Mouse (Mus musculus) embryonic facial prominence, embryonic 14.5 days (tissue): ENCODE results near the gene Ifrd2. TPM values are rescaled to one million over a fixed set of nuclear protein-coding genes. Genes with fewer than 3 reads are reported as not detected.

Source experiments
- ATAC-seq: fragments of 200-750 bp; cut with Nextera tagmentation; 2 replicates; pipeline ENCODE4 v1.8.0; 2017; ENCODE audit warnings: low read depth, moderate number of reproducible peaks, moderate TSS enrichment
- DNase-seq: peaks from one replicate; pipeline ENCODE4 v3.0.0-alpha.2; 2015; ENCODE audit warnings: low spot score
- H3K27ac ChIP-seq: fragments of 300-500 bp; sonication (generic); replicated peaks from 2 replicates; pipeline ENCODE4 v1.5.1; 2014; ENCODE audit warnings: low read depth, mild to moderate bottlenecking, low read length, moderate library complexity
- H3K27me3 ChIP-seq: fragments of 300-500 bp; sonication (generic); replicated peaks from 2 replicates; pipeline ENCODE4 v1.6.1; 2014; ENCODE audit warnings: low read length; ENCODE audit not compliant: control insufficient read depth, insufficient read depth
- H3K36me3 ChIP-seq: fragments of 300-500 bp; sonication (generic); 2 replicates; pipeline ENCODE4 v1.6.1; 2014; ENCODE audit warnings: low read length, mixed read lengths; ENCODE audit not compliant: control insufficient read depth, insufficient read depth
- H3K4me1 ChIP-seq: fragments of 300-500 bp; sonication (generic); 2 replicates; pipeline ENCODE4 v1.6.1; 2014; ENCODE audit warnings: antibody characterized with exemption, low read length; ENCODE audit not compliant: control insufficient read depth, insufficient read depth
- H3K4me2 ChIP-seq: fragments of 300-500 bp; sonication (generic); 2 replicates; pipeline ENCODE4 v1.6.1; 2014; ENCODE audit warnings: low read depth, mild to moderate bottlenecking, low read length, moderate library complexity, mixed read lengths
- H3K4me3 ChIP-seq: fragments of 300-500 bp; sonication (generic); 2 replicates; pipeline ENCODE4 v1.5.1; 2014; ENCODE audit warnings: low read depth, mild to moderate bottlenecking, low read length
- H3K9ac ChIP-seq: fragments of 300-500 bp; sonication (generic); 2 replicates; pipeline ENCODE4 v1.6.1; 2014; ENCODE audit warnings: low read depth, mild to moderate bottlenecking, low read length, moderate library complexity, mixed read lengths
- H3K9me3 ChIP-seq: fragments of 300-500 bp; sonication (generic); 2 replicates; pipeline ENCODE4 v1.6.1; 2016; ENCODE audit warnings: low read length; ENCODE audit not compliant: control insufficient read depth
- WGBS: fragments of 180-500 bp; shearing (Covaris S2); extraction: QIAGEN DNeasy Blood & Tissue Kit; methylation state at CpG from one replicate; pipeline ENCODE4 v1.1.7; 2014; 5-methylcytosine and 5-hydroxymethylcytosine counted together
- polyA plus RNA-seq: library from polyadenylated mRNA; unstranded; fragments of >200 nt; fragmentation: Nextera tagmentation; extraction: Ambion mirVana; gene quantifications from 2 replicates; pipeline ENCODE4 v1.2.1, GENCODE M21; 2014

Ifrd2 gene
- polyA plus RNA-seq, 1 experiment from 2014 or later: 46.7 TPM

GRCm38 (mm10) chr9:107542721-107543120 lies 44.7 kb upstream of the Ifrd2 start:
- H3K4me1 ChIP-seq: peaks cover 23% of the 10 kb centered on the region
- H3K27ac ChIP-seq: no peak overlapping the region
- H3K9me3 ChIP-seq: no peaks in the 10 kb centered on the region
- ATAC-seq (no peak), DNase-seq (no peak)
- no peaks in the 10 kb centered on the region for H3K27me3 ChIP-seq
- WGBS: 40% methylated on average over 8 of the region's 8 CpGs
- H3K4me3 ChIP-seq: peak overlapping the region; percentile 71
- H3K4me2 ChIP-seq: peak overlapping the region; percentile 92
- H3K36me3 ChIP-seq: peaks cover 42% of the 10 kb centered on the region
- H3K9ac ChIP-seq: peak overlapping the region; percentile 72

DNA sequence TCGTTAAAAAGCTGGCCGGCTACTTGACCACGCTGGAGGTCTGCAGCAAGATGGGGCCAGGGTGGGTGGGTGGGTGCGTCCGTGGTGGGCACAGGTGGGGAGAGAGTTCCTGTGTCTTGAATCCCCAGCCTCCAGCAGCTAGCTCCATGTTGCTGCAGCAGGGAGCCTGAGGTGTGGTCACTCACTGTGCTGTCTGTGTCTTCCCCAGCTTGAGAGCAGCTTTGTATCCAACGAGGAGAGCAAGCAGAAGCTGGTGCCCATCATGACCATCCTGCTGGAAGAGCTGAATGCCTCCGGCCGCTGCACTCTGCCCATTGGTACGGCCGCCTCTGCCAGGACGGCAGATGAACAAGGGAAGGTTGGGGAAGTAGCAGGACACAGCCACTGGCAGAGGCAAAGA lies 44.1 kb upstream of the Ifrd2 start:
- H3K4me1 ChIP-seq: peaks cover 23% of the 10 kb centered on the region
- 89% methylated on average over 11 of the region's 11 CpGs for WGBS
- ATAC-seq: no peak
- no peak overlapping the region for H3K4me3 ChIP-seq
- H3K9me3 ChIP-seq: no peaks in the 10 kb centered on the region
- no peak overlapping the region for H3K4me2 ChIP-seq
- H3K9ac ChIP-seq: no peak overlapping the region
- DNase-seq: no peak
- peaks cover 37% of the 10 kb centered on the region for H3K36me3 ChIP-seq
- no peaks in the 10 kb centered on the region for H3K27me3 ChIP-seq
- no peak overlapping the region for H3K27ac ChIP-seq

- 95% methylated on average over 17 of the region's 17 CpGs for WGBS
- ATAC-seq (no peak), DNase-seq (no peak)
- Histone ChIP-seq H3K36me3 (peaks cover 27% of the 10 kb centered on the region), H3K4me3 (no peak overlapping the region), H3K9me3 (no peaks in the 10 kb centered on the region), H3K9ac (no peak overlapping the region), H3K4me1 (peaks cover 23% of the 10 kb centered on the region), H3K27me3 (no peaks in the 10 kb centered on the region), H3K4me2 (no peak overlapping the region), H3K27ac (no peak overlapping the region)
These were observed 43.2 kb upstream of the Ifrd2 start for GRCm38 (mm10) chr9:107544196-107544700.

GRCm38 (mm10) chr9:107544729-107545128 lies 42.7 kb upstream of the Ifrd2 start:
- Histone ChIP-seq H3K4me1 (peaks cover 23% of the 10 kb centered on the region), H3K9ac (no peak overlapping the region), H3K4me2 (no peak overlapping the region), H3K9me3 (no peaks in the 10 kb centered on the region), H3K27me3 (no peaks in the 10 kb centered on the region), H3K27ac (no peak overlapping the region), H3K4me3 (no peak overlapping the region), H3K36me3 (peaks cover 22% of the 10 kb centered on the region)
- DNase-seq: no peak
- WGBS: 94% methylated on average over 12 of the region's 12 CpGs
- no peak for ATAC-seq

GRCm38 (mm10) chr9:107545199-107545598 lies 42.2 kb upstream of the Ifrd2 start:
- Histone ChIP-seq H3K27me3 (no peaks in the 10 kb centered on the region), H3K4me1 (peaks cover 23% of the 10 kb centered on the region), H3K27ac (no peak overlapping the region), H3K9me3 (no peaks in the 10 kb centered on the region), H3K4me3 (no peak overlapping the region), H3K4me2 (no peak overlapping the region), H3K36me3 (peaks cover 18% of the 10 kb centered on the region), H3K9ac (no peak overlapping the region)
- WGBS: 79% methylated on average over 10 of the region's 10 CpGs
- DNase-seq (no peak), ATAC-seq (no peak)

DNA sequence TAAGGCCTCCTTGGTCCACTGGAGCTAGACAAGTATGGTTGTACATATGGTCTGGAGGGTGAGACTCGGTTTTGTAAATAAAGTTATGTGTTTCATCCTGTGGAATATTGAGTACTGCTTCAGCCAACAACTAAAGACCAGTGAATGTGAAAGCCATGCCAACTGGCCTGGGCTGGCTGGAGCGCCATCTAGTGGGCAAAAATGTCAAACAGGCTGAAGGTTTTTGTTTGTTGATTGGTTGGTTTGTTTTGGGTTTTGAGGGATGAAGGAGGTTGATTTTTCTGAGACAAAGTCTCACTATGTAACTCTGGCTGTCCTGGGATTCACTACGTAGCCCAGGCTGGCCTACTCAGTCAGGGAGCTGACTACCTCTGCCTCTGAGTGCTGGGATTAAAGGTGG lies 41.8 kb upstream of the Ifrd2 start:
- DNase-seq (no peak), ATAC-seq (no peak)
- Histone ChIP-seq H3K27me3 (no peaks in the 10 kb centered on the region), H3K36me3 (peaks cover 16% of the 10 kb centered on the region), H3K4me3 (no peak overlapping the region), H3K9me3 (no peaks in the 10 kb centered on the region), H3K9ac (no peak overlapping the region), H3K4me2 (no peak overlapping the region), H3K27ac (no peak overlapping the region), H3K4me1 (peaks cover 23% of the 10 kb centered on the region)
- 9% methylated on average over 3 of the region's 3 CpGs for WGBS

DNA sequence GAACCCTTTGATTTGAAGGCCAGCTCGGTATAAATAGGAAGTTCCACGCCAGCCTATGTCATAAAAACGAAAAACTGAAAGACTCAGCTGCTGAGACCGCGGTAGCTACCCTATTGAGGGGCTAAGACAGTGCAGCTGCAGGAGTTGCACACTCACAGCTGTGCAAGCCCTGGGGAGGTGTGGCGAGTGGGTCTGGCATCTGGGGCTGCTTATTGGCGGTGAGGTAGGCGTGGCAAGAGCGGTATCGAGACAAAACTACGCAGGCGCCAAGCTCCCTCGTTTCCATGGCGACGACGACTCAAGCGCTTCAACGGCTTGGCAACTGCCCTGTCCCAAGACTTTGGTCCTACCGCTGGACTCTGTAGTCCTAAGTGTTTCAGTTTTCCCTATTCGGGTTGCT lies 40.4 kb upstream of the Ifrd2 start, which contains the start of gene Zmynd10:
TSS of gene Zmynd10 (plus strand) at position 273 of the 400 bp plus-strand sequence.
- Histone ChIP-seq H3K9ac (peak within 1 kb of the TSS; percentile 38), H3K9me3 (no peaks in the 10 kb centered on the region), H3K36me3 (peaks cover 16% of the 10 kb centered on the region), H3K27ac (peak within 1 kb of the TSS; percentile 36; the same call in 1 of the 2 replicates), H3K4me2 (peak within 1 kb of the TSS; percentile 56), H3K4me1 (peaks cover 34% of the 10 kb centered on the region), H3K4me3 (peak within 1 kb of the TSS; percentile 7), H3K27me3 (no peaks in the 10 kb centered on the region)
- 2% methylated on average over 20 of the region's 20 CpGs for WGBS
- DNase-seq (peak; percentile 96), ATAC-seq (peak; percentile 68)

DNA sequence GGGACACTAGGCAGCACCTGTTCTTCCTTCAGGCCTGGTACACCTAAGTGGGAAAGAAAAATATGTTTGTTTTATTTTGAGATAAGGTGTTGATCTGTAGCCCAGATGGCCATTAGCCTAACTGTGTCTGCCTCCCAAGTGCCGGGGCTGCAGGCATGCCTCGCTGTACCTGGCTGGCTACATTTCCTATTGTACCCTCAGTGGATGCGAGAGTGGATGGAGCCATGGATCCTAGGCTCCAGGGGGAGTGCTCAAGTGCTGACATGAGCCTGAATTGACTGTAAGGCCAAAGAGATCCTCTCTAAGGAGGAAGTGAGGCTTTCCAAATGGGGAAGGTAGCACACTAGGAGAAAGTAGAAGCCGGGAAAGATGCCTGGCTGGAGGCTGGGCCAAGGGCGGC lies 39.5 kb upstream of the Ifrd2 start:
- Histone ChIP-seq H3K27me3 (no peaks in the 10 kb centered on the region), H3K9ac (no peak overlapping the region), H3K4me2 (no peak overlapping the region), H3K27ac (no peak overlapping the region), H3K4me3 (no peak overlapping the region), H3K4me1 (peaks cover 34% of the 10 kb centered on the region), H3K36me3 (peaks cover 16% of the 10 kb centered on the region), H3K9me3 (no peaks in the 10 kb centered on the region)
- DNase-seq (no peak), ATAC-seq (no peak)
- 80% methylated on average over 5 of the region's 5 CpGs for WGBS

GRCm38 (mm10) chr9:107548820-107549219 lies 38.6 kb upstream of the Ifrd2 start:
- DNase-seq: no peak
- H3K9ac ChIP-seq: no peak overlapping the region
- no peak overlapping the region for H3K4me3 ChIP-seq
- WGBS: 88% methylated on average over 10 of the region's 10 CpGs
- no peak for ATAC-seq
- H3K27me3 ChIP-seq: no peaks in the 10 kb centered on the region
- H3K36me3 ChIP-seq: peaks cover 16% of the 10 kb centered on the region
- no peaks in the 10 kb centered on the region for H3K9me3 ChIP-seq
- H3K4me1 ChIP-seq: peaks cover 40% of the 10 kb centered on the region
- no peak overlapping the region for H3K27ac ChIP-seq
- H3K4me2 ChIP-seq: no peak overlapping the region
